Comparison of ENCODE assay signal across 8 mouse cellular contexts in genomic region chr15:100746478-100747120, GRCm38 (mm10). TPM values are rescaled to one million over a fixed set of nuclear protein-coding genes. Genes with fewer than 3 reads are reported as not detected.
DNase-seq lines count a peak whose midpoint lies in the region; ATAC-seq lines count a peak whose summit lies in the region.

No protein-coding gene starts in this region.

- WGBS in forebrain, embryonic 16.5 days = 42% methylated on average over 6 of the region's 6 CpGs
- 37% methylated on average over 6 of the region's 6 CpGs for WGBS in liver, embryonic 13.5 days (ENCODE audit: insufficient replicate concordance)
- WGBS in stomach, embryonic 15.5 days = 26% methylated on average over 6 of the region's 6 CpGs

- H3K27ac ChIP-seq in forebrain, embryonic 16.5 days (ENCODE audit: low read length) = no peak overlapping the region
- H3K27ac ChIP-seq in liver, embryonic 13.5 days = peak overlapping the region; percentile 86
- H3K27ac ChIP-seq in stomach, embryonic 15.5 days = no peak overlapping the region; the same call in 1 of the 2 replicates

- H3K9ac ChIP-seq in forebrain, embryonic 16.5 days (replicated peaks; ENCODE audit: low read depth, low read length) = no peak overlapping the region
- peak overlapping the region; percentile 56; the same call in 1 of the 2 replicates for H3K9ac ChIP-seq in liver, embryonic 13.5 days
- no peak overlapping the region for H3K9ac ChIP-seq in stomach, embryonic 15.5 days

- no peak for ATAC-seq in megakaryocyte, adult 5-6 weeks (ENCODE audit: poor library complexity, severe bottlenecking)
- ATAC-seq in forebrain, embryonic 16.5 days = peak; percentile 57; the same call in 1 of the 2 replicates
- no peak for ATAC-seq in liver, embryonic 13.5 days (ENCODE audit: low read depth)
- no peak for ATAC-seq in stomach, embryonic 15.5 days (ENCODE audit: insufficient read depth, low FRiP score, low read depth)
- ATAC-seq in frontal cortex, adult (ENCODE audit: low TSS enrichment) = no peak

- H3K9me3 ChIP-seq in megakaryocyte, embryonic 14.5 days = peaks cover 6% of the 10 kb centered on the region
- H3K9me3 ChIP-seq in forebrain, embryonic 16.5 days (ENCODE audit: control insufficient read depth, low read length) = no peaks in the 10 kb centered on the region
- H3K9me3 ChIP-seq in liver, embryonic 13.5 days (replicated peaks) = no peaks in the 10 kb centered on the region
- no peaks in the 10 kb centered on the region for H3K9me3 ChIP-seq in stomach, embryonic 15.5 days

- H3K4me3 ChIP-seq in megakaryocyte, embryonic 14.5 days (replicated peaks) = peak overlapping the region; percentile 87
- H3K4me3 ChIP-seq in forebrain, embryonic 16.5 days (replicated peaks; ENCODE audit: low read length) = peak overlapping the region; percentile 28
- H3K4me3 ChIP-seq in liver, embryonic 13.5 days (replicated peaks) = peak overlapping the region; percentile 20
- peak overlapping the region; percentile 30 for H3K4me3 ChIP-seq in stomach, embryonic 15.5 days (replicated peaks)

- H3K27me3 ChIP-seq in megakaryocyte, embryonic 14.5 days (replicated peaks) = peaks cover 6% of the 10 kb centered on the region
- no peaks in the 10 kb centered on the region for H3K27me3 ChIP-seq in forebrain, embryonic 16.5 days (replicated peaks; ENCODE audit: control insufficient read depth, insufficient read depth, low read length)
- no peaks in the 10 kb centered on the region for H3K27me3 ChIP-seq in liver, embryonic 13.5 days
- no peaks in the 10 kb centered on the region for H3K27me3 ChIP-seq in stomach, embryonic 15.5 days (replicated peaks)

- H3K36me3 ChIP-seq in megakaryocyte, embryonic 14.5 days (replicated peaks; ENCODE audit: low read length) = peaks cover 4% of the 10 kb centered on the region
- no peaks in the 10 kb centered on the region for H3K36me3 ChIP-seq in forebrain, embryonic 16.5 days (ENCODE audit: control insufficient read depth, insufficient read depth)
- H3K36me3 ChIP-seq in liver, embryonic 13.5 days = no peaks in the 10 kb centered on the region
- no peaks in the 10 kb centered on the region for H3K36me3 ChIP-seq in stomach, embryonic 15.5 days

- H3K4me2 ChIP-seq in forebrain, embryonic 16.5 days (ENCODE audit: low read length) = peak overlapping the region; percentile 56
- H3K4me2 ChIP-seq in liver, embryonic 13.5 days = peak overlapping the region; percentile 85
- H3K4me2 ChIP-seq in stomach, embryonic 15.5 days = peak overlapping the region; percentile 54

- no peak for DNase-seq in liver, embryonic 13.5 days
- no peak for DNase-seq in embryo, embryonic 11 days
- no peak for DNase-seq in retina, embryonic 14.5 days (ENCODE audit: low spot score)

- peaks cover 40% of the 10 kb centered on the region for H3K4me1 ChIP-seq in megakaryocyte, embryonic 14.5 days
- peaks cover 5% of the 10 kb centered on the region for H3K4me1 ChIP-seq in forebrain, embryonic 16.5 days (replicated peaks; ENCODE audit: control insufficient read depth, insufficient read depth, low read length)
- peaks cover 49% of the 10 kb centered on the region for H3K4me1 ChIP-seq in liver, embryonic 13.5 days (replicated peaks)
- H3K4me1 ChIP-seq in stomach, embryonic 15.5 days = peaks cover 8% of the 10 kb centered on the region; the same call in 1 of the 2 replicates

RNA-seq across cellular contexts. Expression of gene Slc4a8, which starts 14.9 kb away (rescaled TPM):
- 0.02 TPM in 1 of 2 replicates, not detected in the other for polyA plus RNA-seq in megakaryocyte, embryonic 14.5 days (2012; ENCODE audit: insufficient read depth, low replicate concordance)
- total RNA-seq in megakaryocyte, adult 5-6 weeks (2015) = 0.16 and 4.0 TPM in 2 replicates
- total RNA-seq in megakaryocyte, adult 5-6 weeks (2017) = 1.8 and 2.3 TPM in 2 replicates
- 20.8 and 25.7 TPM in 2 replicates for polyA plus RNA-seq in forebrain, embryonic 16.5 days (2015; fragmentation: Nextera tagmentation; extraction: Ambion mirVana)
- polyA plus RNA-seq in liver, embryonic 13.5 days (2015; fragmentation: Nextera tagmentation; extraction: Ambion mirVana) = 0.34 and 0.51 TPM in 2 replicates
- 4.6 and 4.9 TPM in 2 replicates for polyA plus RNA-seq in stomach, embryonic 15.5 days (2015; fragmentation: Nextera tagmentation; extraction: Ambion mirVana)

RNA-seq across cellular contexts. Expression of gene Galnt6, which starts 17.4 kb away (rescaled TPM):
- polyA plus RNA-seq in megakaryocyte, embryonic 14.5 days (2012; ENCODE audit: insufficient read depth, low replicate concordance) = 2.3 TPM in 1 of 2 replicates, not detected in the other
- 3.6 and 4.2 TPM in 2 replicates for total RNA-seq in megakaryocyte, adult 5-6 weeks (2015)
- 9.6 and 11.4 TPM in 2 replicates for total RNA-seq in megakaryocyte, adult 5-6 weeks (2017)
- polyA plus RNA-seq in forebrain, embryonic 16.5 days (2015; fragmentation: Nextera tagmentation; extraction: Ambion mirVana) = 0.34 and 0.39 TPM in 2 replicates
- 1.1 and 1.3 TPM in 2 replicates for polyA plus RNA-seq in liver, embryonic 13.5 days (2015; fragmentation: Nextera tagmentation; extraction: Ambion mirVana)
- 4.0 and 4.4 TPM in 2 replicates for polyA plus RNA-seq in stomach, embryonic 15.5 days (2015; fragmentation: Nextera tagmentation; extraction: Ambion mirVana)

RNA-seq across cellular contexts. Expression of gene Cela1, which starts 58.9 kb away (rescaled TPM):
- polyA plus RNA-seq in megakaryocyte, embryonic 14.5 days (2012; ENCODE audit: insufficient read depth, low replicate concordance) = 12.5 and 23.0 TPM in 2 replicates
- total RNA-seq in megakaryocyte, adult 5-6 weeks (2015) = 3.5 and 6.2 TPM in 2 replicates
- total RNA-seq in megakaryocyte, adult 5-6 weeks (2017) = 1.8 and 4.2 TPM in 2 replicates
- 1.1 and 1.4 TPM in 2 replicates for polyA plus RNA-seq in forebrain, embryonic 16.5 days (2015; fragmentation: Nextera tagmentation; extraction: Ambion mirVana)
- polyA plus RNA-seq in liver, embryonic 13.5 days (2015; fragmentation: Nextera tagmentation; extraction: Ambion mirVana) = 8.2 and 11.8 TPM in 2 replicates
- polyA plus RNA-seq in stomach, embryonic 15.5 days (2015; fragmentation: Nextera tagmentation; extraction: Ambion mirVana) = 273 and 329 TPM in 2 replicates

Comparison
In these comparisons a context has a peak if more than half of its experiments do, and no peak if none do; other contexts are left out.
1. H3K4me3 ChIP-seq: peak in every context shown above with its lines; median percentile 87 in megakaryocyte, embryonic 14.5 days; 30 in stomach, embryonic 15.5 days; 28 in forebrain, embryonic 16.5 days; 20 in liver, embryonic 13.5 days.
2. RNA of gene Cela1, which starts 58.9 kb away (polyA plus RNA-seq): 273 to 329 TPM in stomach, embryonic 15.5 days; 12.5 to 23.0 TPM in megakaryocyte, embryonic 14.5 days, 8.2 to 11.8 TPM in liver, embryonic 13.5 days and 1.1 to 1.4 TPM in forebrain, embryonic 16.5 days; every median in the first group is over 10 times any median in the second.
3. Peak in every context shown above with its lines, with median percentiles within 50 percentile points of each other: H3K4me2 ChIP-seq.